Mouse (Mus musculus) forebrain, embryonic 13.5 days (tissue): ENCODE data around the gene Aoc2. TPM values are rescaled to one million over a fixed set of nuclear protein-coding genes. Genes with fewer than 3 reads are reported as not detected.
A peak's percentile ranks its signal among the peaks of the same experiment; 100 is the strongest.

Source experiments
- ATAC-seq: fragments of 200-750 bp; cut with Nextera tagmentation; 2 replicates; pipeline ENCODE4 v1.8.0; 2017
- H3K27ac ChIP-seq: fragments of 300-500 bp; sonication (generic); 2 replicates; pipeline ENCODE4 v1.5.1; 2015; ENCODE audit warnings: inconsistent platforms, mild to moderate bottlenecking, moderate library complexity
- H3K27me3 ChIP-seq: fragments of 300-500 bp; sonication (generic); 2 replicates; pipeline ENCODE4 v1.6.1; 2015; ENCODE audit warnings: mild to moderate bottlenecking, inconsistent platforms
- H3K36me3 ChIP-seq: fragments of 300-500 bp; sonication (generic); 2 replicates; pipeline ENCODE4 v1.6.1; 2015; ENCODE audit warnings: mild to moderate bottlenecking, inconsistent platforms; ENCODE audit not compliant: poor library complexity, severe bottlenecking
- H3K4me1 ChIP-seq: fragments of 300-500 bp; sonication (generic); 2 replicates; pipeline ENCODE4 v1.6.1; 2015; ENCODE audit warnings: inconsistent platforms
- H3K4me2 ChIP-seq: fragments of 300-500 bp; sonication (generic); 2 replicates; pipeline ENCODE4 v1.6.1; 2015; ENCODE audit warnings: inconsistent platforms, mild to moderate bottlenecking, moderate library complexity
- H3K4me3 ChIP-seq: fragments of 300-500 bp; sonication (generic); 2 replicates; pipeline ENCODE4 v1.5.1; 2015; ENCODE audit warnings: mild to moderate bottlenecking, inconsistent platforms
- H3K9ac ChIP-seq: fragments of 300-500 bp; sonication (generic); 2 replicates; pipeline ENCODE4 v1.6.1; 2015; ENCODE audit warnings: mild to moderate bottlenecking, inconsistent platforms
- H3K9me3 ChIP-seq: fragments of 300-500 bp; sonication (generic); replicated peaks from 2 replicates; pipeline ENCODE4 v1.6.1; 2016; ENCODE audit warnings: inconsistent platforms
- WGBS: fragments of 180-500 bp; shearing (Covaris S2); methylation state at CpG from one replicate; pipeline ENCODE4 v1.1.7; 2015; 5-methylcytosine and 5-hydroxymethylcytosine counted together
- polyA plus RNA-seq: library from polyadenylated mRNA; unstranded; fragments of >200 nt; fragmentation: Nextera tagmentation; extraction: Ambion mirVana; gene quantifications from 2 replicates; pipeline ENCODE4 v1.2.1, GENCODE M21; 2015

Aoc2 gene
- 1.7 and 2.2 TPM in 2 replicates for polyA plus RNA-seq

DNA sequence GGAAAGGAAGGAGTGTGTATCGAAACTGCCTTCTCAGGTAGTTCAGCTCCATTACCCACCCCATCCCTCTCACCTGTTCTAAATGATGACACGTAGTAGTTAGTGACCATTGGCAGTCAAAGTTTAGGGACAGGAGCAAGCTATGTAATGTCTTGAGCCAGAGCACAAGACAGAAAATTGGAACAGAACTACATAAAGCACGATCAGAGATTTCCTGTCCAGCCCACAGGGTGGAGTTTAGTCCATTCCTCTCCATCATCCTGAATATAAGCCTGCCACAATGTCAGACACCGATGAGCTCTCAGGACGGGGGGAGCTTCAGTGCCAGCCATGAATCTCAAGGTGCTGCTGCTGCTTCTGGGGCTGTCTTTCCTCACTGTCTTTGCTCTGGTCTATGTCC is at the start of gene Aoc2:
Gene Aoc2, plus strand, starts transcription at position 301 of the 400 bp plus-strand sequence.
- Histone ChIP-seq H3K9ac (no peak within 1 kb of the TSS), H3K36me3 (peaks cover 69% of the 10 kb centered on the region)
- ATAC-seq = no peak

DNA sequence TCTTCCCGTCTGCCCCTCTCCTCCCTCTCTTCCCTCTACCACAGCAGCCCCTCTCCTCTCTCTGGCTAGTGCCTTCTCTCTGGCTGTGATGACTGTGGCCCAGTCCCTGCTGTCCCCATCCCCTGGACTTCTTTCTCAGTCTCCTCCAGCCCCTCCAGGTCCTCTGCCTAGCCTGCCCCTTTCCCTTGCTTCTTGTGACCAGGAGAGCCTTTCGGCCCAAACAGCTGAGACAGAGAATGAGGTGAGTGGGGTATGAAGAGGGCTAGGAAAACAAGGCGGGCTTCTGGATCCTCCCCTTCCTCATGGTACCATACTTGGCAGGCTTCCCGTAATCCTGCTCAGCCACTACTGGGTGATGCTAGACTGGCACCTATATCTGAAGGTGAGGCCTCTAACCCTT is 49.6 kb upstream of the Aoc2 start:
- Histone ChIP-seq H3K27me3 (peaks cover 2% of the 10 kb centered on the region), H3K27ac (no peak overlapping the region), H3K36me3 (no peaks in the 10 kb centered on the region), H3K9ac (no peak overlapping the region), H3K4me3 (no peak overlapping the region), H3K9me3 (no peaks in the 10 kb centered on the region), H3K4me1 (peaks cover 30% of the 10 kb centered on the region), H3K4me2 (no peak overlapping the region)
- ATAC-seq = no peak
- 78% methylated on average over 4 of the region's 4 CpGs for WGBS

More for the DNA sequence above, at the start of gene Aoc2:
- WGBS = 94% methylated on average over 5 of the region's 5 CpGs
- no peaks in the 10 kb centered on the region for H3K9me3 ChIP-seq
- H3K4me3 ChIP-seq = no peak within 1 kb of the TSS
- H3K27me3 ChIP-seq = no peaks in the 10 kb centered on the region
- no peak within 1 kb of the TSS for H3K27ac ChIP-seq
- H3K4me1 ChIP-seq = no peaks in the 10 kb centered on the region
- no peak within 1 kb of the TSS for H3K4me2 ChIP-seq

DNA sequence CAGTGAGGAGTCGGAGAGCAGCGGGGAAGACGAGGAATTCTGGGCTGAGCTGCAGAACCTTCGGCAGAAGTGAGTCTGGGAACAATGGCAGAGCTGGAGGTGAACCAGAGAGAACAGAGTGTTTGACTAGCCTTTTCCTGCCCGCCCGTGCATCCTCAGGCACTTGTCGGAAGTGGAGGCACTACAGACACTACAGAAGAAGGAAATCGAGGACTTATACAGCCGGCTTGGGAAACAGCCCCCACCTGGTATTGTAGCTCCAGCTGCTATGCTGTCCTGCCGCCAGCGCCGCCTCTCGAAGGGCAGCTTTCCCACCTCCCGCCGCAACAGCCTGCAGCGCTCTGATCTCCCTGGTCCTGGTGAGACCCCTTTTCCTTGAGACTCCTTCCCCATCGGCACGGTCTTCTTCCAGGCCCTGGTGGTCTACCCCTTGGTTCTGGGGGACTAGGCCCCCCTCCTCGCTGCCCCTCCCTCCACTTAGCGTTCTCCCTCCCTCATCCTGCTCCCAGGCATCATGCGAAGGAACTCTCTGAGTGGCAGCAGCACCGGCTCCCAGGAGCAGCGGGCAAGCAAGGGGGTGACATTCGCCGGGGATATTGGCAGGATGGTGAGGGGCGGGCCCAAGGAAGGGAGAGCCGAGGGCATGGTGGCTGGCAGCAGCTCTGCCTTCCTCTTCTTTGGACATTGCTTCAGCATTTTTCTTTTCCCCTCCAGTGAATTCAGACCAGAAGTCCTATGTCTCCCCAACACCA is 48.4 kb upstream of the Aoc2 start:
- Histone ChIP-seq H3K9ac (peak overlapping the region; percentile 12; the same call in 1 of the 2 replicates), H3K4me2 (peak overlapping the region; percentile 92), H3K4me3 (peak overlapping the region; percentile 3; the same call in 1 of the 2 replicates)

DNA sequence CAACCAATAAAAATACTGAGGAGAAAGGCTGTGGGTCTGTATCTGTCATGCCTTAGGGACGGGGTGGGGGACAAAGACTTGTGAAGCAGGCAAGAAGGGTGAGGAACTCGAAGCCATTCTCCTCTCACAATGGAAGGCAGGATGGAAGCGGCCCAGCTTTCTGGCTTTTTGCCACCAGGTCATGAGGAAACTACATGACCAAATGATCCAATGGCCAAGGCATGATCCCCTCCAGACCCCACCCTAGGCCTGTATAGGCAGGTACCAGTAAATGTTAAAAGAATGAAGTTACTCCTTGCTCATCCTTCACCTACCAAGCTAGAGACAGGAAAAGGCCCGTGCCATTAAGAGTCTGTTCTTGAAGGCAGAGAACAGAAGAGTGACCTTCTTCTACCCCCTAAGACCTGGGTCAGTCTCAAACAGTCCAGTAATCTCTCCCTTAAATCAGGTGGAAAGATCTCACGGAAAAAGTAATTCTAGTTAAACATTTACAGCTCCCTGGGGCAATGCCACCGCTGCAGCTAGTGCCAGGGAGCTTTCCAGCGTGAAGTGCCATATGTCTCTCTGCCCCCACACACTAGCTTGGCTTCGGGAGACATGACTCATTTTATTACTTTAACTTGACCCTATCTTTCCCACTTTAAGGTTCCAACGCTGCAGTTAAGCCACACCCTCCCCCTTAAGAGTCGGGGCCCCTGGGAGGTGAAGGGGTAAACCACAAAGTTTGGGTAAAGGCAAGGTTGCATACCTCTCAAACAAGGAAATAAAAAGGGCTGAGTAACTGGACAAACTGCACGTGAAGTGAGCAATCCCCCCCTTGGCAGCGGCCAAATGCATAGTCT is 47.3 kb upstream of the Aoc2 start:
- peak overlapping the region; percentile 83 for H3K9ac ChIP-seq
- ATAC-seq = no peak
- peak overlapping the region; percentile 75 for H3K4me3 ChIP-seq
- no peaks in the 10 kb centered on the region for H3K9me3 ChIP-seq
- H3K4me1 ChIP-seq = peaks cover 30% of the 10 kb centered on the region
- peak overlapping the region; percentile 92 for H3K4me2 ChIP-seq
- peaks cover 13% of the 10 kb centered on the region for H3K27me3 ChIP-seq
- no peaks in the 10 kb centered on the region for H3K36me3 ChIP-seq
- WGBS = 81% methylated on average over 12 of the region's 12 CpGs
- no peak overlapping the region for H3K27ac ChIP-seq

More for the DNA sequence above, 48.4 kb upstream of the Aoc2 start:
- H3K4me1 ChIP-seq = peaks cover 30% of the 10 kb centered on the region
- no peaks in the 10 kb centered on the region for H3K9me3 ChIP-seq
- H3K27me3 ChIP-seq = peaks cover 12% of the 10 kb centered on the region
- 32% methylated on average over 27 of the region's 27 CpGs for WGBS
- H3K27ac ChIP-seq = no peak overlapping the region
- no peak for ATAC-seq
- H3K36me3 ChIP-seq = no peaks in the 10 kb centered on the region

DNA sequence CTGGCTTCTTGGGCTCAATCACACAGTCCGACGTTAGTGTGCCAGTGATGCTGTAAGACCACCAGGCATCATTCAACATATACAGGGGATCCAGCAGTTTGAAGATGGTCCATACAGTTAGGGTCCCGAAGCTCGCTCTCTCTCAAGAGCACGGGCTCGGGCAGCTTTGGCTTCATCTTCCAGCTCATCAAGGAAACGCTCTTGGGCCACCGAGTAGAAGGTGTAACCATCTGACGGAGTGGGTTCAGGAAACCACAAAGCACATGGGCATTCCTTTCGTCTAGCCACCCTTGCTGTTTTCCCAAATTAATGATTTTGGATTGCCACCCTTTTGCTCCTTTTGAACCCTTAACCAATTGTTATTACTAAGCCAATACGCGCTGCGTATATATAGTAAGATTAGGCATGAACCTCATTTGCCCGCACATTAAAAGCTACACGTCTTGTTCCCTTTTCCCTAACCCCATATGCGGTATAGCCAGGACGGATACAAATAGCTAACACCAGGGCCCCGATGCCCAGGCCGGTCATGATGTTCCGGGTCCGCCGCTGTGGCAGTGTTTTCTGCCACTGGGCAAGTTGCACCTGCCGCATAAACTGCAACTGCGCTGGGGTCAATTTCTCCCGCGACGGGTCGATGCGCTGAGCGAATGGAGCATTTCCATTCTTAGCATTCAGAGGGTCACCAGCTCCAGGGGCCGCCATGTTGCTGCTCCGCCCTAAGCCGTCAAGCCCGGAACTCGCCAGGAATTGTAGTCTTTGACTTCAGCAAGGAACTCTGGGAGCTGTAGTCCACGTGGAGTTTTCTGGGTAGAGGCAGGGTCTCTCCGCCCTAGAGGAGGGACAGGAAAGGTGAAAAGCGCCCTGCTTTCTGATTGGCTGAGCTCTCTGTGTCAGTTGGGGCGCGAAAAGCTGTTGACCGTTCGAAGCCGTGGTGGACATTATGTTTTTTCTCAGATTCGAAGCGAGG is 46.4 kb upstream of the Aoc2 start, which contains the start of the genes Cntd1 and Coa3:
Gene Cntd1, plus strand, starts transcription at position 790 of the 970 bp plus-strand sequence.
Gene Coa3, minus strand, starts transcription at position 892 of the 970 bp plus-strand sequence.
- Histone ChIP-seq H3K4me2 (peak within 1 kb of the TSS; percentile 92), H3K9ac (peak within 1 kb of the TSS; percentile 83), H3K27ac (no peak within 1 kb of the TSS; the same call in 1 of the 2 replicates), H3K4me1 (peaks cover 34% of the 10 kb centered on the region), H3K27me3 (peaks cover 13% of the 10 kb centered on the region), H3K4me3 (peak within 1 kb of the TSS; percentile 75), H3K36me3 (no peaks in the 10 kb centered on the region), H3K9me3 (no peaks in the 10 kb centered on the region)
- 10% methylated on average over 45 of the region's 45 CpGs for WGBS
- ATAC-seq = peak; percentile 98

DNA sequence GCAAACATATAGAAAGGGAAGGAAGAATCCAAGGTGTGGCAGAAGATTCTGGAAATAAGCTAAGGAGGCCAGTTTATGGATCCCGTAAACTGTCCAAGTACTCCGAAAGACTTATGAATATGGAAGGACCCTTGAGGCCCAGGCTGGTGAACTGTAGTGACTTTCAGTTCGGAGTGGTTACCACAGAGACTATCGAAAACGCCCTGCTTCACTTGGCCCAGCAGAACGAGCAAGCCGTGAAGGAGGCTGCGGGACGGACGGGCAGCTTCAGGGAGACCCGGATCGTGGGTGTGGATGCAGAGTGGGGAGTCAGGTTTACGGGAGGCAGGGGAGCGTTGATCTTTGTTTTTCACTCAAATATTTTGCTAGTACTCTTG is 45.7 kb upstream of the Aoc2 start:
- Histone ChIP-seq H3K27ac (no peak overlapping the region), H3K4me3 (peak overlapping the region; percentile 75), H3K27me3 (peaks cover 13% of the 10 kb centered on the region), H3K9me3 (no peaks in the 10 kb centered on the region), H3K4me2 (peak overlapping the region; percentile 92), H3K4me1 (peaks cover 34% of the 10 kb centered on the region), H3K9ac (no peak overlapping the region), H3K36me3 (no peaks in the 10 kb centered on the region)
- peak; percentile 55 for ATAC-seq
- 62% methylated on average over 14 of the region's 14 CpGs for WGBS

DNA sequence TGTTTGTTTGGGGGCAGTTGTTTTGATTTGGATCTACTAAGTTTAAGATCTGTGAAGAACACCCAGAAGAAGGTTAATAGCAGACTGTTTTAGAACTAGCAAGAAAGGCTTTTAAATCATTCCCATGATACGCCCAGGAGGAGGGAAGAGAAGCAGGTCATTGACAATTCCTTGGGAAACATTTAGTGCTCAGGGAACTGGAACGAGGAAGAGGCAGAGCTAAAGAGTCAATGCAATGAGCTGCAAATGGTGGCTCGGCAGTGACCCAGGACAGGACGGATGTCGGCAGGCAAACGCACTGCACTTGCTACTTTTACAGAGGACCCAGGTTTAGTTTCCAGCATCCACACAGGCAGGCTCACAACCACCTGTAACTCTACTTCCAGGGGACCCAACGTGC is 44.0 kb upstream of the Aoc2 start:
- Histone ChIP-seq H3K27me3 (peaks cover 13% of the 10 kb centered on the region), H3K4me2 (no peak overlapping the region), H3K9ac (no peak overlapping the region), H3K4me1 (peaks cover 34% of the 10 kb centered on the region), H3K9me3 (no peaks in the 10 kb centered on the region), H3K27ac (no peak overlapping the region), H3K36me3 (no peaks in the 10 kb centered on the region), H3K4me3 (no peak overlapping the region)
- WGBS = 53% methylated on average over 7 of the region's 7 CpGs
- ATAC-seq = no peak

DNA sequence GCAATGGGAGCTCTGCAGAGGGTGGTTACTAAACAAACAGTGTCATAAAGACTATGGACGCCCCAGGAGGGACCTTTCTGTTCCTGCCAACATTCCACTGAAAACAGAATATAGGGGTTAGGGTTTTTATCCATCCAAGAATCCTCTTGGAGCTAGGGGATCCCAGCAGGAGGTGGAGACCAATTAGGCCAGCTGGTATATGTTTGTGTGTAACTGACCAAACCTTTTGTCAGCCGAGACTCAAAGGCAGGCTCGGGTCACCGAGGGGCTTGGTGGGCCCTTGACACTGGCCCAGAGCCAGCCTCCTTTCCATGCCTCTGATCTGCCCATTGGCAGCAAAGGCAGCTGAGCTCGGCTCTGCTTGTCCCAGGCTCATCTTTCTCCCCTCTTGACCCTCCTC is 42.0 kb upstream of the Aoc2 start:
- Histone ChIP-seq H3K27me3 (peaks cover 13% of the 10 kb centered on the region), H3K4me3 (no peak overlapping the region), H3K9ac (peak overlapping the region; percentile 9), H3K4me2 (no peak overlapping the region), H3K9me3 (no peaks in the 10 kb centered on the region), H3K36me3 (peaks cover 14% of the 10 kb centered on the region), H3K27ac (no peak overlapping the region), H3K4me1 (peaks cover 13% of the 10 kb centered on the region)
- 5% methylated on average over 5 of the region's 5 CpGs for WGBS
- ATAC-seq = no peak

DNA sequence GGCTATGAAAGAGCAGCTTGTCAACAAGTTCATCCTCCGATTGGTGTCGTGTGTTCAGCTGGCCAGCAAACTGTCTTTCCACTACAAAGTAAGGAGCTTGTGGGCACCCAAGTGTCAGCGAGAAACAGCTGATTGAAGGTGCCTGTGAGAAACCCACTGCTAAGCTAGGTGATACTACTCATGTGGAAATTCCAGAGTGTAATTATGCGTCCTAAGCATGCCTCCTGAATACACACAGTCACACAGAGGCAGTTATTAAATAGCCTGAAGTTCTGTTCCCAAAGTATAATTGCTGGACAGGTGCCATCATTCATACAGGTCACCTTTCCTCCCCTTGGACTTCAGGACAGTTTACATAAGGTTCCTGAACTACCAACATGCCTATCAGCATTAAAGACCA is 41.1 kb upstream of the Aoc2 start:
- no peak for ATAC-seq
- Histone ChIP-seq H3K27me3 (peaks cover 13% of the 10 kb centered on the region), H3K9ac (no peak overlapping the region), H3K4me3 (no peak overlapping the region), H3K36me3 (peaks cover 20% of the 10 kb centered on the region), H3K4me1 (peaks cover 9% of the 10 kb centered on the region; the same call in 1 of the 2 replicates), H3K27ac (no peak overlapping the region), H3K4me2 (no peak overlapping the region), H3K9me3 (no peaks in the 10 kb centered on the region)
- WGBS = 74% methylated on average over 4 of the region's 4 CpGs

DNA sequence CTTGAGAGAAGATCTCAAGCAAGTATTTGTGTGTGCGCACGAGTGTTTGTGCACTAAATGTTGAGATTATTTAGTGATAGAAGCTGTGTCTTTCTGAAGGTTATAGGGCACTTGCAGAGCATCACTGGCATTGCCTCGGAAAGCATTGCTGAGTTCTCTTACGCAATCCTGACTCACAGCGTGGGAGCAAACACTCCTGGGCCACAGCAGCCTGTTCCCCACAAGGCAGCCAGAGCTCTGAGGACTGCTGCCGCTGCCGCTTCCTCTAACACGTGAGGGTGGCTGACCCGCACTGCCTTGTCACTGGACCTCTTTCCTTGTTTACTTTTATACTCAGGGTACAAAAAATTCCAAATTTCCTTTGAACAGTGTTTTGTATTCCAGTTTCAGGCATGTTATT is 37.6 kb upstream of the Aoc2 start:
- 89% methylated on average over 9 of the region's 9 CpGs for WGBS
- no peak overlapping the region for H3K4me3 ChIP-seq
- H3K27ac ChIP-seq = no peak overlapping the region
- H3K4me2 ChIP-seq = no peak overlapping the region
- H3K27me3 ChIP-seq = no peaks in the 10 kb centered on the region
- no peaks in the 10 kb centered on the region for H3K9me3 ChIP-seq
- no peak overlapping the region for H3K9ac ChIP-seq
- 0 out of 2 replicates have a peak, but pooled peaks cover 3% of the 10 kb centered on the region for H3K4me1 ChIP-seq
- peaks cover 55% of the 10 kb centered on the region for H3K36me3 ChIP-seq
- no peak for ATAC-seq

DNA sequence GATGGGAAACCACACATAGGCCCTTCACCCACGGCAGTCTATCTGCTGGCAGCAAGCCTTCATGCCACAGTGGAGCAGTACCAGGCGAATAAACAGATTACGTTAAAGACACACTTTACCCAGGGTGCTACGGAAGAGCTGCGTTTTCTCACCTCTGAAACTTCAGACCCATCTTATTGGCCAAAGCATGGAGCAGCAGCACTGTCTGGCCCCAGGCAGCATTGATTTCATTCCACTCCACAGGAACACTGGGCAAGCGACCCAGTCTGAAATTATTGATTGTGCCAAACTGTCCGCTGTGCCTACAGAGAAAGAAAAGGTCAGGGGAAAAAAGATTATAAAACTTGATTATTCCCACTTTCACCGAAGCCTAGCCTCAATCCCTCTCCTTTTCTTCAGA is 33.6 kb upstream of the Aoc2 start:
- ATAC-seq = no peak
- Histone ChIP-seq H3K27ac (no peak overlapping the region), H3K9me3 (no peaks in the 10 kb centered on the region), H3K27me3 (no peaks in the 10 kb centered on the region), H3K36me3 (peaks cover 90% of the 10 kb centered on the region), H3K4me3 (no peak overlapping the region), H3K4me2 (no peak overlapping the region), H3K9ac (no peak overlapping the region), H3K4me1 (no peaks in the 10 kb centered on the region)
- 99% methylated on average over 8 of the region's 8 CpGs for WGBS
